Comparison of ENCODE assay signal across 9 mouse cellular contexts in the genomic region with DNA sequence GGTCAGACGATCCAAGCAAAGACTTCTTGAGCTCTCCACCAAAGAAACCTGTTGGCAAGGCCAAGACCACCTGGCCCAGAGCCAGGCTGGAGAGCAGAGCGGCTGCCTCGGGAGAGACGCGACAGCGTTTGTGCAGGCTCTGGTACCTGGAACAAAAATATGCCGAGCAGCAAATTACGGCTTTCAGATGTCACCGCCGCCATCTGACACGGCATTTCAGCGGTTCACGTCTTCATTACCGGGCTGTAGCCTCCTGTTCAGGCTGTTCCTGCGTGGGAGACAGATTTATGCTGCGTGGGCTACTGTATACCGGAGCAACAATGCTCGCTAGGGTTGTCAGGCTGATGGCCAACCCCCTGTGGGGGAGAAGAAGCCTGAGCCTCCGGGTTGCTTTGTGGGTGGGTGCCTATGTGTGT.
DNase-seq lines count a peak whose midpoint lies in the region; ATAC-seq lines count a peak whose summit lies in the region.
"Had no signal": no experiment of that assay in that cellular context is flagged by ENCODE, and none has a peak within 500 bp of the region (broad histone marks: within the 10 kb centered on the region; RNA-seq: fewer than 3 reads in every experiment).

No protein-coding gene starts in this region.

- peak; percentile 16 for DNase-seq in kidney, adult 18-20 months
- no peak for DNase-seq in kidney, adult 8-10 months
- peak; percentile 84 for DNase-seq in left cerebral cortex, postnatal 4 days
- peak; percentile 10 for DNase-seq in ovary, postnatal 10 days (ENCODE audit: low spot score)
- no peak for DNase-seq in thymus, postnatal 0 days (ENCODE audit: low spot score)

- H3K36me3 ChIP-seq in embryonic facial prominence, embryonic 12.5 days: no peaks in the 10 kb centered on the region
- H3K36me3 ChIP-seq in hindbrain, embryonic 12.5 days: no peaks in the 10 kb centered on the region

- H3K4me3 ChIP-seq in embryonic facial prominence, embryonic 12.5 days: no peak overlapping the region
- no peak overlapping the region for H3K4me3 ChIP-seq in hindbrain, embryonic 12.5 days

- H3K27ac ChIP-seq in embryonic facial prominence, embryonic 12.5 days: no peak overlapping the region
- no peak overlapping the region for H3K27ac ChIP-seq in hindbrain, embryonic 12.5 days

- WGBS in embryonic facial prominence, embryonic 12.5 days: 38% methylated on average over 19 of the region's 19 CpGs
- WGBS in hindbrain, embryonic 12.5 days: 52% methylated on average over 19 of the region's 19 CpGs

- intact Hi-C loops in left cerebral cortex, postnatal 4 days (cut with DNase I): no loop called here

- ATAC-seq in embryonic facial prominence, embryonic 12.5 days (ENCODE audit: insufficient number of reproducible peaks, insufficient read depth, low FRiP score, low TSS enrichment): 0 out of 2 replicates have a peak, but pooled peaks have one; percentile 22
- ATAC-seq in hindbrain, embryonic 12.5 days (ENCODE audit: low FRiP score): no peak
- no peak for ATAC-seq in megakaryocyte-erythroid progenitor cell, adult 5-6 weeks (replicated peaks; ENCODE audit: low FRiP score, low TSS enrichment, poor library complexity, severe bottlenecking)
- ATAC-seq: Patski had no signal

- H3K9me3 ChIP-seq in embryonic facial prominence, embryonic 12.5 days: no peaks in the 10 kb centered on the region
- H3K9me3 ChIP-seq in hindbrain, embryonic 12.5 days (replicated peaks): no peaks in the 10 kb centered on the region

- peak overlapping the region; percentile 28 for H3K4me2 ChIP-seq in embryonic facial prominence, embryonic 12.5 days (replicated peaks)
- peak overlapping the region; percentile 34 for H3K4me2 ChIP-seq in hindbrain, embryonic 12.5 days (replicated peaks)

- H3K4me1 ChIP-seq in embryonic facial prominence, embryonic 12.5 days: peaks cover 29% of the 10 kb centered on the region
- peaks cover 26% of the 10 kb centered on the region for H3K4me1 ChIP-seq in hindbrain, embryonic 12.5 days

- no peak overlapping the region for H3K9ac ChIP-seq in embryonic facial prominence, embryonic 12.5 days
- H3K9ac ChIP-seq in hindbrain, embryonic 12.5 days: no peak overlapping the region

- no peaks in the 10 kb centered on the region for H3K27me3 ChIP-seq in embryonic facial prominence, embryonic 12.5 days
- H3K27me3 ChIP-seq in hindbrain, embryonic 12.5 days: peaks cover 5% of the 10 kb centered on the region

Comparison
In these comparisons a context has a peak if more than half of its experiments do, and no peak if none do; other contexts are left out.
1. DNase-seq: peak in kidney, adult 18-20 months (single experiment), left cerebral cortex, postnatal 4 days (single experiment) and ovary, postnatal 10 days (single experiment); none in kidney, adult 8-10 months (0 of 2) and thymus, postnatal 0 days (single experiment).